Mouse (Mus musculus) olfactory bulb, adult 2 months (tissue): ENCODE measurements around the gene Zfp735.

Source experiments
- CTCF ChIP-seq: fragments of 200-500 bp; IDR thresholded peaks from 2 replicates; pipeline ENCODE4 v1.5.1; 2012; ENCODE audit warnings: low read depth, mild to moderate bottlenecking, low read length, moderate library complexity; ENCODE audit not compliant: insufficient read depth
- POLR2A ChIP-seq: fragments of 200-500 bp; IDR thresholded peaks from 2 replicates; pipeline ENCODE4 v1.6.1; 2012; ENCODE audit warnings: mild to moderate bottlenecking, low read depth, low read length, moderate library complexity; ENCODE audit not compliant: insufficient read depth

- TF ChIP-seq POLR2A (no peak), CTCF (no peak)
Measured at GRCm38 (mm10) chr11:73759115-73759514, 70.5 kb downstream of the Zfp735 start.
